Mouse (Mus musculus): ENCODE measurements around the gene Kif21b. TPM values are rescaled to one million over a fixed set of nuclear protein-coding genes. Genes with fewer than 3 reads are reported as not detected.

The Kif21b gene
- polyA plus RNA-seq (2016; fragmentation: Nextera tagmentation; extraction: Ambion mirVana), result 39.1 and 44.7 TPM in 2 replicates

DNA sequence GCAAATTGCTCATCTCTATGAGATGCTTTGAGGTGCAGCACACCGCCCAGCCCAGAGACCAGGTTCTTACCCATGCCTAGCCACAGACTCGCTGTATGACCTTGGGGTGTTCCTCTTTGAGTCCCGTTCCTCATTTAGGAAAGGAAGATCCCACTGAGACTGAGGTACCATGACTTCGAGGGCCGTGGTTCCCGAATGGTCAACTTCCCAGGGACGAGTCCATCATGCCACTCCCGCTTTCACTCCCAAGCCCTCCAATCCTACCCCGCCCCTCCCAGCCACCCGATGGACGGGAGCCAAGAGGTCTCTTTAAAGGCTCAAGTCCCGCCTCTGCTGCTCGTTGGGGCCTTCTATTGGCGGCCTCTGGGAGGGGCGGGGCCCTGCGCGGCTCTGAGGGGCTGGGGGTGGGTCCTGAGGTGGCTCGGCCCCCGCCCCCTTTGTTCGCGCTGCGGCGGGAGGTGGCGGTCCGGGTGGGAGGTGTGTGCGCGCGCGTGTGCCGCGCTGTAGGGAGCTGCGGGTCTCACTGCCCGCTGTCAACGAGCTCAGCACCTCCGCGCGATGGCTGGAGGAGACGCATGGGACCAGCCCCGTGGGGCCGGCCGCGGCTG lies at the start of gene Kif21b:
TSS of gene Kif21b (plus strand) at position 439 of the 608 bp plus-strand sequence.
- Histone ChIP-seq H3K4me1 (peaks cover 64% of the 10 kb centered on the region), H3K27ac (peak within 1 kb of the TSS; percentile 93), H3K9me3 (replicated peaks) (no peaks in the 10 kb centered on the region), H3K36me3 (no peaks in the 10 kb centered on the region), H3K4me2 (replicated peaks) (peak within 1 kb of the TSS; percentile 71), H3K9ac (peak within 1 kb of the TSS; percentile 96), H3K4me3 (peak within 1 kb of the TSS; percentile 82), H3K27me3 (no peaks in the 10 kb centered on the region)
- under 1% methylated on average over 33 of the region's 42 CpGs for WGBS
- peak; percentile 92 for ATAC-seq (ENCODE audit: low FRiP score)

DNA sequence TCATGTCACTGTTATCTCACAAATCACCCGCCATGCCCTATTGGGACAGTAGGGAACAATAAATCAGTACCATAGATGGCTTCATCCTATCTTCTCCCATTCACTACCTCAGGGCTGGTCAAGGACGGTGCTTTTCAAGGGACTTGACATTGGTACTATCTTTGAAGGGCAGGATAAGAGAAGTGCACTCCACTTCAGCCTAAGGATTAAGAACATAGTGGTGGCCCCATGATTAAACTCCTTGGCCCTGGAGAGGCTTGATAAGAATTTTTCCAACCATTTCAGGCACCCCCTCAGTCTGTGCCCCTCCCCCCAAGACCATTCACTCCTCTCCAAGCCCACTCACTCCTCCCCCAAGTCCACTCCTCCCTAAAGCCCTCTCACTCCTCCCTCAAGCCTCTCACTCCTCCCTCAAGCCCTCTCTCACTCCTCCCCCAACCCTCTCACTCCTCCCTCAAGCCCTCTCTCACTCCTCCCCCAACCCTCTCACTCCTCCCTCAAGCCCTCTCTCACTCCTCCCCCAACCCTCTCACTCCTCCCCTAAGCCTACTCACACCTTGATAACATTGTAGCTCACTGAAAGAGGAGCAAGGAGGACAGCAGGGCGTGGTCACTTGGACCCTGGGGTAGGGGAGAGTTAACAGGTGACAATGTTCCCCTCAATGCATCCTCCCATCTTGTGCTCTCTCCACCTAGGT lies 45.1 kb upstream of the Kif21b start:
- Histone ChIP-seq H3K4me3 (no peak overlapping the region), H3K9me3 (replicated peaks) (peaks cover 7% of the 10 kb centered on the region; the same call in 1 of the 2 replicates), H3K4me2 (replicated peaks) (no peak overlapping the region), H3K4me1 (peaks cover 5% of the 10 kb centered on the region; the same call in 1 of the 2 replicates), H3K9ac (no peak overlapping the region), H3K36me3 (no peaks in the 10 kb centered on the region), H3K27ac (no peak overlapping the region), H3K27me3 (no peaks in the 10 kb centered on the region; the same call in 1 of the 2 replicates)
- WGBS, result 82% methylated on average over 3 of the region's 3 CpGs
- ATAC-seq (ENCODE audit: low FRiP score), result no peak

DNA sequence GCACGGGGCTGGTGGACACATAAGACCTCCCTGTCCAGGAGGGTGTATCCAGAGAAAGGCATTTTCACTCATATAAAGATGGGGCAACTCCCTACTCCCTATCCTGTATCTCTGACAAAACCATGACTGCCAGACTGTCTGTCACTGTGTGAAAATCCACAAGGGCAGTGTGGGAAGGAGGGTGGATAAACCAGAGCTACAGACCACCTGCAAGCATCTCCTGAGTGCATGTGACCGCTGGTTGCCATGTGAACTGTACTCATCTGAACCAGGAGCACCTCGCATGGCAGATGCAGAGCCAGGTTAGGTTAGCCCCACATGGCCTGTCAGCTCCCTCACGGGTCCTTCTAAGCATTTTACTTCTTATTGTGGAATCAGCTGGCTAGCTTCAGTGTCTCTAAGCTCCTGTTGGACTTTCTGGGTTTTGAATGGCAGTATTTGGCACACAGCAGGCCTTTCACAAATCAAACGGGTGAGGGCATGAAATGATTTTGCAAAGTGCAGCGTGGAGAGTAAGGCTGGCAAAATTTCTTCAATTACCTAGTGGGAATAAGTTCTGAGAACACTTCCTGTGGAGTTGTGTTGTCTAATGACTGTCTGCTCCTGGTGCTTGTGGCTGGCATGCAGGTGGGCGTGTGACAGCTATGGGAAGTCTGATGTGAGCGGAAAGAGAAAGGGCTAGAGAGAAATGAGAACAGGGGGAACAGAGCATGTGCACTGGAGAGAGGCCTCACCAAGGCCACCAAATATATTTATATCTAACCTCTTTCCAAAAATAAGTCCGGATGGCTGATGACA lies 41.6 kb upstream of the Kif21b start:
- Histone ChIP-seq H3K9me3 (replicated peaks) (no peaks in the 10 kb centered on the region), H3K4me2 (replicated peaks) (no peak overlapping the region), H3K27ac (no peak overlapping the region), H3K9ac (no peak overlapping the region), H3K4me1 (peaks cover 5% of the 10 kb centered on the region; the same call in 1 of the 2 replicates), H3K36me3 (no peaks in the 10 kb centered on the region), H3K27me3 (no peaks in the 10 kb centered on the region; the same call in 1 of the 2 replicates), H3K4me3 (no peak overlapping the region)
- 79% methylated on average over 9 of the region's 9 CpGs for WGBS
- no peak for ATAC-seq (ENCODE audit: low FRiP score)

DNA sequence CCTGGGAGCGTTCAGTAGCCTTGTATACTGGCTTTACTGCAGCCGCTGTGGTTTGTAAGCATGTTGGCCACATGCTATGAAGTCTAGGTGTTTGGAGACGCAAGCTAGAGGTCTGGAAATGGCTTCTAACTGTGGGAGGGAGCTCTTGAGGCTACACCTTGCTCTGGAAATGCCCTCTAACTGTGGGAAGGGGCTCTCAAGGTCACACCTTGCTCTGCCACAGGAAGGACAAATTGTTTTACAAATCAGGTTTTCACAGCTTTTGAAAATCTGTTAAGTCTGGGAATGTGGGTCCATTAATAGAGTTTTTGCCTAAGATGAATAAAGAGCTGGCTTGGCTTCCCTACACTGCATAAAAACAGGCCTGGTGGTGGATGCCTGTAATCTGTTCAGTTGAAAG lies 37.5 kb upstream of the Kif21b start:
- Histone ChIP-seq H3K4me1 (peaks cover 5% of the 10 kb centered on the region; the same call in 1 of the 2 replicates), H3K4me2 (replicated peaks) (no peak overlapping the region), H3K9ac (no peak overlapping the region), H3K36me3 (no peaks in the 10 kb centered on the region), H3K9me3 (replicated peaks) (no peaks in the 10 kb centered on the region), H3K27ac (no peak overlapping the region), H3K4me3 (no peak overlapping the region), H3K27me3 (no peaks in the 10 kb centered on the region; the same call in 1 of the 2 replicates)
- WGBS, result 71% methylated on average over 3 of the region's 3 CpGs
- ATAC-seq (ENCODE audit: low FRiP score), result no peak

DNA sequence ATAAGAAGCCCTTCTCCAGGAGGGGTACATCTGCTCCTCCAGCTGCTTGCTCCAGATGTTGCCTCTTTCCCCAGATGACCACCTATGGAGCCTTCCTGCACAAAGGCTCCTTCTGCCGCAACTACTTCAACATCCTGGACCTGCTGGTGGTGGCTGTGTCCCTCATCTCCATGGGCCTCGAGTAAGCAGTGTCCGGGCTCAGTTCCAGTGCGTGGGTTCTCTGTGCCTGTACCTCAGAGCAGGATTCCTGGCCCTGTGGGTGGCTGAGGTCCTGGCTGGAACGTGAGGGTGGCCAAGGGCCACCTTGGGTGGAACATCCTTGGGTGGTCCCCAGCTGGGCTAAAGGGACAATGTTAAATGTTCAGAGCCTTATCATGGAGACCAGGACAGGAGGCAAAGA lies 36.4 kb upstream of the Kif21b start:
- no peaks in the 10 kb centered on the region for H3K36me3 ChIP-seq
- no peak overlapping the region for H3K4me3 ChIP-seq
- no peaks in the 10 kb centered on the region for H3K9me3 ChIP-seq (replicated peaks)
- ATAC-seq (ENCODE audit: low FRiP score), result no peak
- no peaks in the 10 kb centered on the region for H3K27me3 ChIP-seq
- no peak overlapping the region for H3K9ac ChIP-seq
- H3K4me1 ChIP-seq, result 0 out of 2 replicates have a peak, but pooled peaks cover under 1% of the 10 kb centered on the region
- WGBS, result 80% methylated on average over 5 of the region's 5 CpGs
- H3K4me2 ChIP-seq (replicated peaks), result no peak overlapping the region
- no peak overlapping the region for H3K27ac ChIP-seq

DNA sequence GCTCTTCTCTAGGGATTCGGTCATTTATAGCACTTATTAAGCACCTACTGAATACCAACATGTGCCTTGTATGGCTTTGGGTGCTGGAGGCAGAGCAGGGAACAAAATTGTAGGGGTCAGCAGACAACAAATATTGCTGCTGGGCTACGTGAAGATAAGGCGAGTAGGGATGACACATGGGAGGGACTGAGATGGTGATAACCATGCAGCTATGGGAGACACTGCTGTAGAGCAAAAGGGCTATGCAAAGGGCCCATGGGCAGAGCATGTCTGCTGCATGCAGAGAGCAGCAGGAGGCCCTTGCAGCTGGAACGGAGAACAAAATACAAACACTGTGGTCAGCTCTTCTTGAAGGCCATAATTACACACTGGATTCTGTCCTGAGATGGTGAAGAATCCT lies 29.1 kb upstream of the Kif21b start:
- no peaks in the 10 kb centered on the region for H3K27me3 ChIP-seq
- peaks cover 18% of the 10 kb centered on the region for H3K4me1 ChIP-seq
- H3K36me3 ChIP-seq, result no peaks in the 10 kb centered on the region
- 74% methylated on average over 4 of the region's 4 CpGs for WGBS
- no peak overlapping the region for H3K9ac ChIP-seq
- H3K4me2 ChIP-seq (replicated peaks), result no peak overlapping the region
- no peak overlapping the region for H3K4me3 ChIP-seq
- no peaks in the 10 kb centered on the region for H3K9me3 ChIP-seq (replicated peaks)
- no peak for ATAC-seq (ENCODE audit: low FRiP score)
- peak overlapping the region; percentile 48; the same call in 1 of the 2 replicates for H3K27ac ChIP-seq

DNA sequence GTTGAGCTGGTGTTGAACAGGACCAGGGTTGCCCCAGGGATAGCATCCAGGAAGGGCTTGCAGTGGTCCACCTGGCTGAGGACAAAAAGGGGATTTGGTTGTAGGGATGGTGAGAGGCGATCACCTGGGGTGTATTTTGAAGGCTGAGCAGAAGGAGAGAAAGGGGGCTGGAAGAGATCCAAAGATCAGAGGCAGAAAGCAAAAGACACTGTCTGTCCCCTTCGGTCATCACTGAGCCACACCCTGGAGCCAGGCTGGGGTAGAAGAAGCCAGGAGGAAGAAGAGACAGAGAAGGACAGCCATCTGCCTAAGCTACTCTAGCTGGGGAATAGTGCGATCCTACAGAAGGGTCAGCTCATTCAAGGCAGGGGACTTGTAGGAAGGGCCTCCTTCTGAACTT lies 28.6 kb upstream of the Kif21b start:
- peaks cover 18% of the 10 kb centered on the region for H3K4me1 ChIP-seq
- H3K36me3 ChIP-seq, result no peaks in the 10 kb centered on the region
- no peaks in the 10 kb centered on the region for H3K9me3 ChIP-seq (replicated peaks)
- no peak overlapping the region for H3K4me2 ChIP-seq (replicated peaks)
- H3K27ac ChIP-seq, result peak overlapping the region; percentile 48; the same call in 1 of the 2 replicates
- no peak overlapping the region for H3K4me3 ChIP-seq
- no peak overlapping the region for H3K9ac ChIP-seq
- 77% methylated on average over 3 of the region's 3 CpGs for WGBS
- no peak; the same call in 1 of the 2 replicates for ATAC-seq (ENCODE audit: low FRiP score)
- no peaks in the 10 kb centered on the region for H3K27me3 ChIP-seq

DNA sequence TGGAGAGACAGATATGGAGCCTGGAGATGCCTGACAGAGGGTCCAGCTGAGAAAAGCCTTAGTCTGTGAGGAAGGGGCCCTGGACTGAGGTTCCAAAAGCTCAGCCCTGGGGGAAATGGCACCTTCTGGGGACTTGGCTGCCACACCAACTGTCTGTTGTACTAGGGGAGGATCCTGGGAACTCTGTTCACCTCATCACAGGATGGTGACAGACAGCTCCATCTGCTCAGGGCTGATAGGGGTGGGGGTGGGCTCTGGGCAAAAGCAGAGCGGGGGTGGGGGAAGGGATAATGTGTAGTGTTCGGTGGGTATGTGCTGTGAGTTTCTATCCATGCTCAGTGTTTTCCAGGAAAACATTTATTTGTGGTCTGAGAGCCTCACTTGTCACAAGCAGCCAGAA lies 28.2 kb upstream of the Kif21b start:
- WGBS, result 70% methylated on average over 2 of the region's 2 CpGs
- H3K27ac ChIP-seq, result no peak overlapping the region

DNA sequence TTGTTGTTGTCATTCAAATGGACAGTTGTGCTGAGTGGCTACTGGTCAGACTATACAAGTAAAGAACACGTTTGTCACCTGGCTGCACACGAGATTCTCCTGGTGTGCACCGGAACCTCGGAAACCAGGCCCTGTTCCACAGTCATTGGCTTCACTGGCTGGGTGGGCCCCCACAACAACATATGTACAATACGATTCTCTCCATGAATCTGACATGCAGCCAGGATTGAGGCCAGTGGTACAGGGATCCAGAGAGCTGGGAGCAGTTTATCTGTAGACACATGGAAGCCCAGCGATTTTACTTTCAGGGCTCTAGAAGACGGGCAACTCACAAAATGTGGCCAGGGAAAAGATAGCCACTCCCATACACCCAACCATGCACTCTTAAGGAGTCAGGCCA lies 27.5 kb upstream of the Kif21b start:
- Histone ChIP-seq H3K4me3 (no peak overlapping the region), H3K4me1 (peaks cover 18% of the 10 kb centered on the region), H3K9ac (no peak overlapping the region), H3K27me3 (no peaks in the 10 kb centered on the region), H3K4me2 (replicated peaks) (no peak overlapping the region), H3K27ac (no peak overlapping the region), H3K36me3 (no peaks in the 10 kb centered on the region), H3K9me3 (replicated peaks) (no peaks in the 10 kb centered on the region)
- no peak for ATAC-seq (ENCODE audit: low FRiP score)
- WGBS, result 82% methylated on average over 7 of the region's 7 CpGs

More for the DNA sequence above, 28.2 kb upstream of the Kif21b start:
- Histone ChIP-seq H3K9me3 (replicated peaks) (no peaks in the 10 kb centered on the region), H3K4me1 (peaks cover 18% of the 10 kb centered on the region), H3K27me3 (no peaks in the 10 kb centered on the region), H3K36me3 (no peaks in the 10 kb centered on the region), H3K9ac (no peak overlapping the region), H3K4me3 (no peak overlapping the region), H3K4me2 (replicated peaks) (no peak overlapping the region)
- ATAC-seq (ENCODE audit: low FRiP score), result peak; percentile 79

DNA sequence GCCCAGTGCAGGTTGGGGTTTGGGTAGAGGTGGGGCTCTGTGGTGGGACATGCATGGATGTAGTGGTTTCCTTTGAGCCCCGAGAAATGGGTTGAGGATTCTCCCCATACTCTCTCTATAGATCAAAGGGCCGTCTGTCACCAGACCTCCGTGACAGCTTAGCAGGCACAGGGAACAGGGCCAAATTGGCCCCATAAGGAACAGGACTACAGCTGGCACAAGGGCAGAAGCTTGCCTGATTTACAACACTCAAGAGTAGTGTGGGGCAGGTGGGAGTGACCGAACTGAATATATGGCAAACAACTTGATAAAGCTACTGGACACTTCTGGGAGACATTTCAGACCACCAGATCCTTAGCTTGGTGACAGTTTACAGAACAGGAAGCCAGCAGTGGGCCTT lies 26.4 kb upstream of the Kif21b start:
- Histone ChIP-seq H3K4me3 (no peak overlapping the region), H3K9ac (no peak overlapping the region), H3K27me3 (no peaks in the 10 kb centered on the region), H3K9me3 (replicated peaks) (no peaks in the 10 kb centered on the region), H3K27ac (no peak overlapping the region), H3K4me1 (peaks cover 18% of the 10 kb centered on the region), H3K36me3 (no peaks in the 10 kb centered on the region), H3K4me2 (replicated peaks) (no peak overlapping the region)
- 0 out of 2 replicates have a peak, but pooled peaks have one; percentile 17 for ATAC-seq (ENCODE audit: low FRiP score)
- 37% methylated on average over 4 of the region's 4 CpGs for WGBS

DNA sequence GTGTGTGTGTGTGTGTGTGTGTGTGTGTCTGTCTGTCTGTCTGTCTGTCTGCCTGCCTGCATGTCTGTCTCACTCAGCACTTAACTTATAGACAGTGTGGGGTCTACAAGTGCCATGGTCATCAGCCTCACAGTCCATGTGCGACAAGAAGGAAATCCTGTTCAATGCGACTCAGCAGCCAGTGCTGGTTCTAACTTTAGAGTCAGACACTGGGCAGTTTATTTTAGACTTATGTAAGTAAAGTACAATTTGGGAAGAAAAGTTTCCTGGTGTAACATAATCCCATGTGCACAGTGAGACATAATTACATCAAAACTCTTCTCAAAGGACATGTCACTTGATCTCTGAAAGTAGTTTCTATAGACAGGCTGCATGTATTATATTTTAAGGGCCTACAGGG lies 21.7 kb upstream of the Kif21b start:
- Histone ChIP-seq H3K4me2 (replicated peaks) (no peak overlapping the region), H3K9me3 (replicated peaks) (no peaks in the 10 kb centered on the region; the same call in 1 of the 2 replicates), H3K9ac (no peak overlapping the region), H3K27me3 (no peaks in the 10 kb centered on the region), H3K36me3 (no peaks in the 10 kb centered on the region), H3K4me3 (no peak overlapping the region), H3K27ac (no peak overlapping the region), H3K4me1 (peaks cover 2% of the 10 kb centered on the region)
- ATAC-seq (ENCODE audit: low FRiP score), result no peak
- WGBS, result 81% methylated on average over 2 of the region's 2 CpGs

DNA sequence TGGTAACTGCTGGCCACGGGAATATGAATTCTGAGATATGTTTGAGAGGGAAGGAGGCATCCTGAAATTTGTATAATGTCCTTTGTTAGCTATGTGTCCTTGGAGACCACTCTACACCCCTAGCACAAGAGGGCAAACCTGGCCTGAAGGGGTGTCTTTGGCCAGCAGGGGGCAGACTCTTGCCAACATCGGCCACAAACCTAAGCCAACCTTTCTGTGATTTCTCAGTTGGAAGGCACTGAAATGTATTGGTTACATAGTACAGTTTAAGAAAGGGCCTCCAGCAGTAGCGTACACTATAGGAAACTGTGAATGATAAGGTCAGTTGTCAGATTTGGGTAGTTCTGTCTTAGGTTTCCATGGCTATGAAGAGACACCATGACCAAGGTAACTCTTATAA lies 15.0 kb upstream of the Kif21b start:
- Histone ChIP-seq H3K9me3 (replicated peaks) (no peaks in the 10 kb centered on the region; the same call in 1 of the 2 replicates), H3K4me1 (peaks cover 18% of the 10 kb centered on the region), H3K27me3 (no peaks in the 10 kb centered on the region), H3K36me3 (no peaks in the 10 kb centered on the region), H3K9ac (no peak overlapping the region), H3K27ac (no peak overlapping the region), H3K4me2 (replicated peaks) (no peak overlapping the region), H3K4me3 (no peak overlapping the region)
- WGBS, result 32% methylated on average over 3 of the region's 3 CpGs
- no peak; the same call in 1 of the 2 replicates for ATAC-seq (ENCODE audit: low FRiP score)

All from hindbrain, embryonic 12.5 days (tissue).